Mouse (Mus musculus) liver, embryonic 15.5 days (tissue): ENCODE measurements around the gene Scnn1a. TPM values are rescaled to one million over a fixed set of nuclear protein-coding genes. Genes with fewer than 3 reads are reported as not detected.

Experiments used
- ATAC-seq: fragments of 200-750 bp; cut with Nextera tagmentation; 2 replicates; pipeline ENCODE4 v1.8.0; 2017; ENCODE audit warnings: moderate number of reproducible peaks, mild to moderate bottlenecking, moderate library complexity; ENCODE audit not compliant: insufficient read depth
- H3K27ac ChIP-seq: fragments of 300-500 bp; sonication (generic); replicated peaks from 2 replicates; pipeline ENCODE4 v1.5.1; 2015; ENCODE audit warnings: mild to moderate bottlenecking, inconsistent platforms
- H3K27me3 ChIP-seq: fragments of 300-500 bp; sonication (generic); 2 replicates; pipeline ENCODE4 v1.6.1; 2015; ENCODE audit warnings: mild to moderate bottlenecking, inconsistent platforms
- H3K36me3 ChIP-seq: fragments of 300-500 bp; sonication (generic); replicated peaks from 2 replicates; pipeline ENCODE4 v1.6.1; 2015; ENCODE audit warnings: moderate library complexity, mild to moderate bottlenecking, inconsistent platforms
- H3K4me1 ChIP-seq: fragments of 300-500 bp; sonication (generic); replicated peaks from 2 replicates; pipeline ENCODE4 v1.6.1; 2015; ENCODE audit warnings: inconsistent platforms
- H3K4me2 ChIP-seq: fragments of 300-500 bp; sonication (generic); 2 replicates; pipeline ENCODE4 v1.6.1; 2015; ENCODE audit warnings: moderate library complexity, mild to moderate bottlenecking, inconsistent platforms
- H3K4me3 ChIP-seq: fragments of 300-500 bp; sonication (generic); replicated peaks from 2 replicates; pipeline ENCODE4 v1.5.1; 2015; ENCODE audit warnings: mild to moderate bottlenecking, inconsistent platforms
- H3K9ac ChIP-seq: fragments of 300-500 bp; sonication (generic); 2 replicates; pipeline ENCODE4 v1.6.1; 2015; ENCODE audit warnings: moderate library complexity, mild to moderate bottlenecking, inconsistent platforms
- H3K9me3 ChIP-seq: fragments of 300-500 bp; sonication (generic); replicated peaks from 2 replicates; pipeline ENCODE4 v1.6.1; 2016; ENCODE audit warnings: inconsistent platforms
- WGBS: fragments of 180-500 bp; shearing (Covaris S2); methylation state at CpG from one replicate; pipeline ENCODE4 v1.1.7; 2015; ENCODE audit warnings: mixed read lengths; ENCODE audit not compliant: insufficient replicate concordance; 5-methylcytosine and 5-hydroxymethylcytosine counted together
- polyA plus RNA-seq: library from polyadenylated mRNA; unstranded; fragments of >200 nt; fragmentation: Nextera tagmentation; extraction: Ambion mirVana; gene quantifications from 2 replicates; pipeline ENCODE4 v1.2.1, GENCODE M21; 2015

Scnn1a gene
- polyA plus RNA-seq, 1 experiment from 2014 or later: 0.64 TPM

DNA sequence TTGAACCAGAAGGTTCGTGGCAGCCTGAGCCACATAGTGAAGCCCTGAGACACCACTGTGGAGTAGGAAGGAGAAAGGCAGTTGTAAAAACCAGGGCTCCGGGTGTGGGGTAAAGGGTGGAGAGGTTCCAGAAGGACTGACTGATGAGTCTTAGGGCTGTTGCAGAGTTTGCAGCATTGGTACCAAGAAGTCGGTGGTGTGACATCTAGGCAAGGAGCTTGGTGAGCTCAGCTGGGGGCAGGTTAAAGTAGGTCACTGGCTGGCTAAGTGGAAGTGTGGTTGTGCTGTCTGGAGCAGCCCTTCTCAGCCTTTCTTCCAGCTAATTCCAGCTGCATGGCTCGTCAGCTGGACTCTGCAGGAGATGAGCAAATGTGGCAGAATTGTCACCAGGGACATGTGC lies 32.4 kb downstream of the Scnn1a start:
- H3K27ac ChIP-seq: no peak overlapping the region
- H3K4me3 ChIP-seq: no peak overlapping the region
- peaks cover 8% of the 10 kb centered on the region for H3K36me3 ChIP-seq
- H3K4me2 ChIP-seq: peak overlapping the region; percentile 71
- peaks cover 67% of the 10 kb centered on the region for H3K4me1 ChIP-seq
- no peaks in the 10 kb centered on the region for H3K9me3 ChIP-seq
- no peak for ATAC-seq
- no peak overlapping the region for H3K9ac ChIP-seq
- H3K27me3 ChIP-seq: peaks cover 17% of the 10 kb centered on the region; the same call in 1 of the 2 replicates
- WGBS: 41% methylated on average over 4 of the region's 4 CpGs

DNA sequence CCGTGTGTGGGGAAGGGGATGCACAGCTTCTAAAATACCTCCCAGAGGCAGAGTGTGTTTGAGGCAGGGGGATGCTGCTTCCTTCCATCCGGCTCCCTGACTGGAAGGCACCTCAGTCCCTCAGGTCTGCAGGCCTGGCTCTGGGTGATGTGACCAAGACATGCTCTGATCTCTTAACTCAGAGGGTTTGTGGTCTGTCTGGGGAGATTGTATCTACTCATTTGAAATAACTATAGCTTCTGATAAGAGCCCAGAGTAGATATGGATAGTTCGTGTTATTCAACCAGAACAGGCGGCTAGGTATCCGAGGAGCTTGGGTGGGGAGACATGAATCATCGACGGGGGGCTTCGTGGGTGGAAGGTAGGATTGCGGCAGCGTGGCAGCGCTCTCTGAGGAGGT lies 32.8 kb downstream of the Scnn1a start:
- Histone ChIP-seq H3K27ac (no peak overlapping the region), H3K4me3 (no peak overlapping the region), H3K27me3 (peaks cover 17% of the 10 kb centered on the region; the same call in 1 of the 2 replicates), H3K36me3 (peaks cover 13% of the 10 kb centered on the region), H3K9me3 (no peaks in the 10 kb centered on the region), H3K4me2 (peak overlapping the region; percentile 71), H3K9ac (no peak overlapping the region), H3K4me1 (peaks cover 65% of the 10 kb centered on the region)
- WGBS: 28% methylated on average over 11 of the region's 11 CpGs
- ATAC-seq: no peak

- 20% methylated on average over 4 of the region's 4 CpGs for WGBS
- peaks cover 61% of the 10 kb centered on the region for H3K4me1 ChIP-seq
- 0 out of 2 replicates have a peak overlapping the region, but pooled peaks have one; percentile 9 for H3K27ac ChIP-seq
- peak overlapping the region; percentile 71 for H3K4me2 ChIP-seq
- H3K36me3 ChIP-seq: peaks cover 17% of the 10 kb centered on the region
- ATAC-seq: no peak
- no peak overlapping the region for H3K9ac ChIP-seq
- 0 out of 2 replicates have a peak overlapping the region, but pooled peaks have one; percentile 7 for H3K4me3 ChIP-seq
- no peaks in the 10 kb centered on the region for H3K9me3 ChIP-seq
- H3K27me3 ChIP-seq: peaks cover 15% of the 10 kb centered on the region; the same call in 1 of the 2 replicates
Observed at GRCm38 (mm10) chr6:125353655-125354054, 33.2 kb downstream of the Scnn1a start.

DNA sequence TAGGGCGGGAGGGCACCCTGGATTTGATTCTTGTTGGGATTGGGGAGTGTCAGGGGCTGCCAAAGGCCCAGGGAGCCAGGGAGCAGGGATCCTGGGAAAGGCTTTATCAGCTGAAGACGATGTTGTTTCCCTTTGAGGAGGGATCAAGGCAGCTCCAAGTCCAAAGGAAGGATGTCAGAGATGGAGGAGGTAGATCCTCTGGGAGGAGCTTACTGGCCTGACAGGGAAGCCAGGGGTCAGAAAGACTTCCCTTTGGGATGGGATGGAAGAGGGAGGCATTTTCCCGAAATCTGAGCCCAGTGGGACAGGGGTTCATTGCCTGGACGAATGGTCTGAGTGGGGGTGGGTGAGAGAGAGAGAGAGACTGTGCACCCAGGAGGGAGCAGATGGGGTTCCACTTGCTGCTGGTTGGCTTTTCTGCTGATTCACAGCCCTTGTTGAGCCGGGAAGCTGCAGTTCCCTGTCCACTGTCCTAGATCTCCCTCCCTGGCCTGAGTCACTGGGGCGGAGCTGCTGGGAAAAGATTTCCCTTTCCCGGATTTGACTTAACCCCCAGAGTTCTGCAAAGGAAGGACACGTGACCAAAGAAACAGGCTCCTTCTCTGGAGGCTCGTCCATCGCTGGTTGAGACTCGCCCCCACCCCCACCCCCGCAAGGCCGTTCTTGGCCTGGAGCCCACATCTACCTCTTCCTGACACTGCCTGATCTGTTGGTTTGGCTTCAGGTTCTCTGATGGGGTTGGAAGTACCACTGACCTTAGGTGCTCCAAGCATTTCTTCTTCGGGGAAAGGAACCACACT lies 34.1 kb downstream of the Scnn1a start:
- H3K9me3 ChIP-seq: no peaks in the 10 kb centered on the region
- H3K27ac ChIP-seq: 0 out of 2 replicates have a peak overlapping the region, but pooled peaks have one; percentile 24
- peak overlapping the region; percentile 71 for H3K4me2 ChIP-seq
- H3K9ac ChIP-seq: no peak overlapping the region
- H3K36me3 ChIP-seq: peaks cover 22% of the 10 kb centered on the region
- H3K4me1 ChIP-seq: peaks cover 54% of the 10 kb centered on the region
- H3K27me3 ChIP-seq: peaks cover 10% of the 10 kb centered on the region; the same call in 1 of the 2 replicates
- no peak overlapping the region for H3K4me3 ChIP-seq
- 11% methylated on average over 14 of the region's 14 CpGs for WGBS
- ATAC-seq: peak; percentile 29; the same call in 1 of the 2 replicates

DNA sequence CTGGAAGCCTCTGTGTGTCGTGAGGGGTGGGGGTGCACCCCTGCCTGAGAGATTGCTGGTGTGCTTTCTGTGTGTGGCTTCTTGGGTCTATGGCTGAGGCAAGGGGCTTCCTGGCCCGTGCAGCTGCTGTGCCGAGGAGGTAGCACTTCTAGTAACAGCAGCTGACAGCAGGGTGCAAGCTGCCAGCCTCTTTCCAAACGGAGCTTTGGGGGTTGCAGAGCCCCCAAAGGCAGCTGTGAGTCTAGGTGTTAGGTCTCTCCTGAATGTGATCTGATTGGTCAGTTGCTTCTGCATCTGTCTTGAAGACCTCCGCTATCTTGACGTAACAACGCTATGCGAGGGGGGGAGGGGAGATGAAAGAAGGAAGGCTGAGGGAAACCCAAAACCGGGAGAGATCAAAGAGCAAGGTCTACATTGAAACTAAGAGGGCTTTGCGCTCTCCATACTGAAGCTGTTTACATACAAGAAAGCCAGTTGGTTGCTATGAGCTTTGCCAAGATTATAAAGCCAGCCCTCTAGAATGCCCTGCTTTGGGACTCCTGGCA lies 34.8 kb downstream of the Scnn1a start:
- peaks cover 54% of the 10 kb centered on the region for H3K4me1 ChIP-seq
- peaks cover 4% of the 10 kb centered on the region; the same call in 1 of the 2 replicates for H3K27me3 ChIP-seq
- no peak overlapping the region for H3K27ac ChIP-seq
- no peaks in the 10 kb centered on the region for H3K9me3 ChIP-seq
- H3K9ac ChIP-seq: no peak overlapping the region
- ATAC-seq: no peak
- peaks cover 28% of the 10 kb centered on the region for H3K36me3 ChIP-seq
- WGBS: 9% methylated on average over 10 of the region's 10 CpGs
- peak overlapping the region; percentile 71 for H3K4me2 ChIP-seq
- no peak overlapping the region for H3K4me3 ChIP-seq

GRCm38 (mm10) chr6:125356264-125356663 lies 35.8 kb downstream of the Scnn1a start:
- no peak overlapping the region for H3K9ac ChIP-seq
- no peaks in the 10 kb centered on the region for H3K27me3 ChIP-seq
- H3K4me1 ChIP-seq: peaks cover 53% of the 10 kb centered on the region
- no peaks in the 10 kb centered on the region for H3K9me3 ChIP-seq
- H3K4me2 ChIP-seq: no peak overlapping the region
- H3K4me3 ChIP-seq: no peak overlapping the region
- WGBS: 54% methylated on average over 8 of the region's 8 CpGs
- H3K36me3 ChIP-seq: peaks cover 38% of the 10 kb centered on the region
- ATAC-seq: no peak
- H3K27ac ChIP-seq: no peak overlapping the region

DNA sequence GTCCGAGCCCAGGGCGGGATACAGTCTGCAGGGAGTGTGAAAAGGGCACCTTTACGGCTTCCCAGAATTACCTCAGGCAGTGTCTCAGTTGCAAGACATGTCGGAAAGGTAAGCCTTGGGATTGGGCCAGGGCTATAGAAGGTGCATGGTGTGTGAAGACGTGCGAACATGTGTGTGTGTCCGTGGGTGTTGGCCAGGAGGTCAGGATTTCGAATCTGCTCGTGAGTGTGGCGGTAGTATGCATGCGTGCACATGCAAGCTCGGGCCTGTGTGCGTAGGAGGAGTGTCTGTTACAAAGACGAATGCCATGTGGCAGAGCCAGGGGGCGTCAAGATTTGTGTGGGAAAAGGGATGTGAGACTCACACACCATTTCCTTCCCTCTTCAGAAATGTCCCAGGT lies 36.9 kb downstream of the Scnn1a start:
- WGBS: 77% methylated on average over 15 of the region's 15 CpGs
- Histone ChIP-seq H3K4me3 (no peak overlapping the region), H3K27ac (no peak overlapping the region), H3K27me3 (no peaks in the 10 kb centered on the region), H3K36me3 (peaks cover 48% of the 10 kb centered on the region), H3K4me2 (no peak overlapping the region), H3K9me3 (no peaks in the 10 kb centered on the region), H3K4me1 (peaks cover 46% of the 10 kb centered on the region), H3K9ac (no peak overlapping the region)
- no peak for ATAC-seq

DNA sequence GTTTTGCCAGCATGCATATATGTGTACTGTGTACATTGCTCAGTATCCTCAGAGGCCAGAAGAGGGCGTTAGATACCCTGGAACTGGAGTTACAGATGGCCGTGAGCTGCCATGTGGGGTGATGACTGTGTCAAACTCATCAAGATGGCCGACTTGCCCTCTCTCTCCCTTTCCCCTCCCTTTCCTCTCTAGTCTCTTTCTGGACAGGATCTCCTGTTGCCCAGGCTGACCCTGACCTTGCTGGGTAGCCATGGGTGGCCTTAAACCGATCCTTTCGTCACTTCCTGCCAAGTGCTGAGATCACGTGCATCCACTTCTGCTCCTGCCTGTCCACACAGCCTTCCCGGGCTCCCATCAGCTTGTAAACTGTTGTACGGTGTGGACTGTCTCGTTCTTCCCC lies 39.5 kb downstream of the Scnn1a start:
- no peak for ATAC-seq
- Histone ChIP-seq H3K9ac (no peak overlapping the region), H3K4me2 (no peak overlapping the region), H3K27me3 (no peaks in the 10 kb centered on the region), H3K4me1 (peaks cover 33% of the 10 kb centered on the region), H3K36me3 (peaks cover 49% of the 10 kb centered on the region), H3K9me3 (no peaks in the 10 kb centered on the region), H3K4me3 (no peak overlapping the region), H3K27ac (no peak overlapping the region)
- 43% methylated on average over 9 of the region's 9 CpGs for WGBS

DNA sequence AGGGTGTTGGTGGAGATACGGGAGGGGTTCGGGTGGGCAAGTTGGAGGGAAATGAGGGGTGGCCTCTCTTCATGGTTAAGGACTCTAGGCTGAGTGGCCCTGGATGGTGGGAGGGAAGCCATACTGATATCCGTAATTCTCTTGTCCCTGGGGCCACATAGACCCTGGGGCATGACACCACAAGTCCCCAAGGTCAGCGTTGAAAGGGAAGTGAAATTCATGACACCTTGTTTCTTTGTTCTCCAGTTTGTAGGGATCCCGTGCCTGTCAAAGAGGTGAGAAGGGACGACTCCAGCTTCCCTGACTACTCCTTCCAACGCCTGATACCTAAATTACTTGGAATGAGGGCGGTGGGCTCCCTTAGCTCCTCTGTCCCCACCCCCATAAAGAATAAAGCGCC lies 40.4 kb downstream of the Scnn1a start:
- Histone ChIP-seq H3K4me1 (peaks cover 24% of the 10 kb centered on the region), H3K27me3 (no peaks in the 10 kb centered on the region), H3K27ac (no peak overlapping the region), H3K9ac (no peak overlapping the region), H3K9me3 (no peaks in the 10 kb centered on the region), H3K36me3 (peaks cover 49% of the 10 kb centered on the region), H3K4me3 (no peak overlapping the region), H3K4me2 (no peak overlapping the region)
- ATAC-seq: no peak
- 67% methylated on average over 9 of the region's 9 CpGs for WGBS

DNA sequence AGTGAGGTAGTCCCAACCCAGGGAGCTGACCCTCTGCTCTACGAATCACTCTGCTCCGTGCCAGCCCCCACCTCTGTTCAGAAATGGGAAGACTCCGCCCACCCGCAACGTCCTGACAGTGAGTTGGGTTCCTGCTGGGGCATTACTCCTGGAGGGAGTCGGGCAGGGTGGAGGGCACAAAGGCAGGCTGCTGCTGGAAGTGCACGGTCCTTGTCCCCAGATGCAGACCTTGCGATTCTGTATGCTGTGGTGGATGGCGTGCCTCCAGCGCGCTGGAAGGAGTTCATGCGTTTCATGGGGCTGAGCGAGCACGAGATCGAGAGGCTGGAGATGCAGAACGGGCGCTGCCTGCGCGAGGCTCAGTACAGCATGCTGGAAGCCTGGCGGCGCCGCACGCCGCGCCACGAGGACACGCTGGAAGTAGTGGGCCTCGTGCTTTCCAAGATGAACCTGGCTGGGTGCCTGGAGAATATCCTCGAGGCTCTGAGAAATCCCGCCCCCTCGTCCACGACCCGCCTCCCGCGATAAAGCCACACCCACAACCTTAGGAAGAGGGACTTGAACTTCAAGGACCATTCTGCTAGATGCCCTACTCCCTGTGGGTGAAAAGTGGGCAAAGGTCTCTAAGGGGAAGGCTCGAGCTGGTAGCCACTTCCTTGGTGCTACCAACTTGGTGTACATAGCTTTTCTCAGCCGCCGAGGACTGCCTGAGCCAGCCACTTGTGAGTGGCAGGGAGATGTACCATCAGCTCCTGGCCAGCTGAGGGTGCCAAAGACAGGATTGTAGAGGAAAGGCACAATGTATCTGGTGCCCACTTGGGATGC lies 41.2 kb downstream of the Scnn1a start:
- H3K27me3 ChIP-seq: no peaks in the 10 kb centered on the region
- H3K4me2 ChIP-seq: no peak overlapping the region
- peaks cover 17% of the 10 kb centered on the region for H3K4me1 ChIP-seq
- whole genome bisulfite sequencing: 67% methylated on average over 38 of the region's 38 CpGs
- no peak for ATAC-seq
- H3K9ac ChIP-seq: no peak overlapping the region
- peaks cover 49% of the 10 kb centered on the region for H3K36me3 ChIP-seq
- H3K27ac ChIP-seq: no peak overlapping the region
- H3K4me3 ChIP-seq: no peak overlapping the region
- H3K9me3 ChIP-seq: no peaks in the 10 kb centered on the region

GRCm38 (mm10) chr6:125363021-125363420 lies 42.6 kb downstream of the Scnn1a start:
- peak; percentile 5; the same call in 1 of the 2 replicates for ATAC-seq
- no peak overlapping the region for H3K9ac ChIP-seq

More at GRCm38 (mm10) chr6:125363021-125363420, 42.6 kb downstream of the Scnn1a start:
- WGBS: 51% methylated on average over 15 of the region's 15 CpGs
- Histone ChIP-seq H3K4me3 (no peak overlapping the region), H3K4me2 (peak overlapping the region; percentile 27), H3K9me3 (no peaks in the 10 kb centered on the region), H3K27me3 (no peaks in the 10 kb centered on the region), H3K36me3 (peaks cover 39% of the 10 kb centered on the region), H3K4me1 (peaks cover 17% of the 10 kb centered on the region), H3K27ac (0 out of 2 replicates have a peak overlapping the region, but pooled peaks have one; percentile 2)
